Mouse (Mus musculus): ENCODE data around the gene Pym1. TPM values are rescaled to one million over a fixed set of nuclear protein-coding genes. Genes with fewer than 3 reads are reported as not detected.
"Not testable (repeated sequence)": the region's sequence is repeated elsewhere in the genome, so short reads cannot be mapped to it uniquely, and the experiment has no call there.

Pym1 gene
- total RNA-seq (2022), result 10 to 100 TPM; 24.1 to 31.9 (median 27.0) TPM

- peak; percentile 90 for DNase-seq
Observed at GRCm38 (mm10) chr10:128747646-128748251, at the start of gene Pym1. TSS of gene Pym1 (plus strand) at chr10:128747889.

GRCm38 (mm10) chr10:128699006-128699405 is 48.7 kb upstream of the Pym1 start:
- DNase-seq, result no peak

GRCm38 (mm10) chr10:128699611-128700010 is 48.1 kb upstream of the Pym1 start:
- no peak for DNase-seq

GRCm38 (mm10) chr10:128700712-128701111 is 47.0 kb upstream of the Pym1 start:
- DNase-seq, result no peak

- no peak for DNase-seq
Observed at GRCm38 (mm10) chr10:128702328-128703007, 45.2 kb upstream of the Pym1 start.

GRCm38 (mm10) chr10:128703895-128704294 is 43.8 kb upstream of the Pym1 start, which contains the start of gene Pmel:
TSS of gene Pmel (plus strand) at chr10:128704195.
- no peak for DNase-seq

- peak; percentile 88 for DNase-seq
Observed at GRCm38 (mm10) chr10:128704491-128705316, 43.0 kb upstream of the Pym1 start, which contains the start of gene Cdk2. TSS of gene Cdk2 (minus strand) at chr10:128705031.

- DNase-seq, result no peak
Observed at GRCm38 (mm10) chr10:128705317-128705693, 42.4 kb upstream of the Pym1 start.

- not testable (repeated sequence) for DNase-seq
Observed at GRCm38 (mm10) chr10:128711318-128711717, 36.4 kb upstream of the Pym1 start.

GRCm38 (mm10) chr10:128715559-128716537 is 31.8 kb upstream of the Pym1 start:
- no peak for DNase-seq

GRCm38 (mm10) chr10:128725466-128725865 is 22.2 kb upstream of the Pym1 start:
- DNase-seq, result not testable (repeated sequence)

GRCm38 (mm10) chr10:128728059-128728458 is 19.6 kb upstream of the Pym1 start:
- no peak for DNase-seq

- peak; percentile 45 for DNase-seq
Observed at GRCm38 (mm10) chr10:128731002-128731433, 16.7 kb upstream of the Pym1 start.

- no peak for DNase-seq
Observed at GRCm38 (mm10) chr10:128731992-128732391, 15.7 kb upstream of the Pym1 start.

GRCm38 (mm10) chr10:128737435-128737834 is 10.3 kb upstream of the Pym1 start:
- peak; percentile 47 for DNase-seq

- no peak for DNase-seq
Observed at GRCm38 (mm10) chr10:128740296-128740695, 7.4 kb upstream of the Pym1 start.

- DNase-seq, result no peak
Observed at GRCm38 (mm10) chr10:128742616-128743015, 5.1 kb upstream of the Pym1 start.

- DNase-seq, result no peak
Observed at GRCm38 (mm10) chr10:128743235-128743634, 4.5 kb upstream of the Pym1 start.

GRCm38 (mm10) chr10:128743791-128744191 is 3.9 kb upstream of the Pym1 start:
- peak; percentile 39 for DNase-seq

GRCm38 (mm10) chr10:128744211-128744610 is 3.5 kb upstream of the Pym1 start:
- DNase-seq, result no peak

- no peak for DNase-seq
Observed at GRCm38 (mm10) chr10:128744680-128745601, 2.7 kb upstream of the Pym1 start, which contains the start of gene Dgka. TSS of gene Dgka (minus strand) at chr10:128744855.
